Mouse (Mus musculus): ENCODE data around the gene Cers6. TPM values are rescaled to one million over a fixed set of nuclear protein-coding genes. Genes with fewer than 3 reads are reported as not detected.

The Cers6 gene
- polyA plus RNA-seq (2014; fragmentation: Nextera tagmentation; extraction: Ambion mirVana): 84.3 and 88.4 TPM in 2 replicates

- DNase-seq: peak; percentile 98
These were observed at the start of gene Cers6 for GRCm38 (mm10) chr2:68860904-68861685. Cers6 (plus strand) TSS chr2:68861441.

GRCm38 (mm10) chr2:68814409-68814808, 46.8 kb upstream of the Cers6 start:
- Histone ChIP-seq H3K36me3 (ENCODE audit: control insufficient read depth, insufficient read depth, low read length) (no peaks in the 10 kb centered on the region), H3K4me1 (ENCODE audit: control insufficient read depth, insufficient read depth, low read length) (no peaks in the 10 kb centered on the region), H3K4me3 (replicated peaks; ENCODE audit: low read depth, low read length) (no peak overlapping the region), H3K27ac (replicated peaks; ENCODE audit: low read depth, low read length) (no peak overlapping the region), H3K9me3 (ENCODE audit: control insufficient read depth, low read length) (no peaks in the 10 kb centered on the region), H3K4me2 (ENCODE audit: low read length) (no peak overlapping the region), H3K9ac (replicated peaks; ENCODE audit: low read length) (no peak overlapping the region), H3K27me3 (ENCODE audit: control insufficient read depth, insufficient read depth, low read length) (no peaks in the 10 kb centered on the region)
- WGBS: 77% methylated on average over 2 of the region's 2 CpGs
- no peak for ATAC-seq (ENCODE audit: low FRiP score, low TSS enrichment)
- DNase-seq: no peak

More at GRCm38 (mm10) chr2:68860904-68861685, at the start of gene Cers6:
- Histone ChIP-seq H3K4me2 (ENCODE audit: low read length) (peak within 1 kb of the TSS; percentile 79), H3K36me3 (ENCODE audit: control insufficient read depth, insufficient read depth, low read length) (no peaks in the 10 kb centered on the region), H3K9ac (replicated peaks; ENCODE audit: low read length) (peak within 1 kb of the TSS; percentile 96), H3K9me3 (ENCODE audit: control insufficient read depth, low read length) (no peaks in the 10 kb centered on the region), H3K27me3 (ENCODE audit: control insufficient read depth, insufficient read depth, low read length) (0 out of 2 replicates have a peak, but pooled peaks cover 4% of the 10 kb centered on the region), H3K4me3 (replicated peaks; ENCODE audit: low read depth, low read length) (peak within 1 kb of the TSS; percentile 75), H3K27ac (replicated peaks; ENCODE audit: low read depth, low read length) (peak within 1 kb of the TSS; percentile 89), H3K4me1 (ENCODE audit: control insufficient read depth, insufficient read depth, low read length) (peaks cover 11% of the 10 kb centered on the region)
- WGBS: under 1% methylated on average over 53 of the region's 53 CpGs
- peak; percentile 98 for ATAC-seq (ENCODE audit: low FRiP score, low TSS enrichment)

- no peak overlapping the region for H3K4me3 ChIP-seq (replicated peaks; ENCODE audit: low read depth, low read length)
- DNase-seq (no peak), ATAC-seq (ENCODE audit: low FRiP score, low TSS enrichment) (no peak)
- H3K27ac ChIP-seq (replicated peaks; ENCODE audit: low read depth, low read length): no peak overlapping the region
- no peak overlapping the region for H3K9ac ChIP-seq (replicated peaks; ENCODE audit: low read length)
- WGBS: 66% methylated on average over 4 of the region's 4 CpGs
- H3K4me1 ChIP-seq (ENCODE audit: control insufficient read depth, insufficient read depth, low read length): no peaks in the 10 kb centered on the region
- no peaks in the 10 kb centered on the region for H3K27me3 ChIP-seq (ENCODE audit: control insufficient read depth, insufficient read depth, low read length)
- H3K36me3 ChIP-seq (ENCODE audit: control insufficient read depth, insufficient read depth, low read length): no peaks in the 10 kb centered on the region
- no peak overlapping the region for H3K4me2 ChIP-seq (ENCODE audit: low read length)
- H3K9me3 ChIP-seq (ENCODE audit: control insufficient read depth, low read length): no peaks in the 10 kb centered on the region
These were observed 42.2 kb upstream of the Cers6 start for GRCm38 (mm10) chr2:68819040-68819439.

GRCm38 (mm10) chr2:68822152-68822887, 38.9 kb upstream of the Cers6 start:
- Histone ChIP-seq H3K27me3 (ENCODE audit: control insufficient read depth, insufficient read depth, low read length) (no peaks in the 10 kb centered on the region), H3K4me3 (replicated peaks; ENCODE audit: low read depth, low read length) (no peak overlapping the region), H3K4me2 (ENCODE audit: low read length) (no peak overlapping the region), H3K27ac (replicated peaks; ENCODE audit: low read depth, low read length) (no peak overlapping the region), H3K36me3 (ENCODE audit: control insufficient read depth, insufficient read depth, low read length) (no peaks in the 10 kb centered on the region), H3K4me1 (ENCODE audit: control insufficient read depth, insufficient read depth, low read length) (no peaks in the 10 kb centered on the region), H3K9ac (replicated peaks; ENCODE audit: low read length) (no peak overlapping the region), H3K9me3 (ENCODE audit: control insufficient read depth, low read length) (no peaks in the 10 kb centered on the region)
- DNase-seq (peak; percentile 24), ATAC-seq (ENCODE audit: low FRiP score, low TSS enrichment) (no peak)
- 79% methylated on average over 4 of the region's 4 CpGs for WGBS

- H3K27me3 ChIP-seq (ENCODE audit: control insufficient read depth, insufficient read depth, low read length): no peaks in the 10 kb centered on the region
- H3K4me1 ChIP-seq (ENCODE audit: control insufficient read depth, insufficient read depth, low read length): no peaks in the 10 kb centered on the region
- H3K36me3 ChIP-seq (ENCODE audit: control insufficient read depth, insufficient read depth, low read length): no peaks in the 10 kb centered on the region
- no peak overlapping the region for H3K4me2 ChIP-seq (ENCODE audit: low read length)
- 65% methylated on average over 7 of the region's 7 CpGs for WGBS
- H3K4me3 ChIP-seq (replicated peaks; ENCODE audit: low read depth, low read length): no peak overlapping the region
- ATAC-seq (ENCODE audit: low FRiP score, low TSS enrichment): no peak
- no peak for DNase-seq
- no peak overlapping the region for H3K9ac ChIP-seq (replicated peaks; ENCODE audit: low read length)
- no peaks in the 10 kb centered on the region for H3K9me3 ChIP-seq (ENCODE audit: control insufficient read depth, low read length)
- H3K27ac ChIP-seq (replicated peaks; ENCODE audit: low read depth, low read length): no peak overlapping the region
These were observed 35.8 kb upstream of the Cers6 start for GRCm38 (mm10) chr2:68825326-68826020.

GRCm38 (mm10) chr2:68843330-68843729, 17.9 kb upstream of the Cers6 start:
- H3K36me3 ChIP-seq (ENCODE audit: control insufficient read depth, insufficient read depth, low read length): no peaks in the 10 kb centered on the region
- no peak overlapping the region for H3K4me3 ChIP-seq (replicated peaks; ENCODE audit: low read depth, low read length)
- no peak overlapping the region for H3K9ac ChIP-seq (replicated peaks; ENCODE audit: low read length)
- H3K4me1 ChIP-seq (ENCODE audit: control insufficient read depth, insufficient read depth, low read length): no peaks in the 10 kb centered on the region
- no peak for ATAC-seq (ENCODE audit: low FRiP score, low TSS enrichment)
- H3K27me3 ChIP-seq (ENCODE audit: control insufficient read depth, insufficient read depth, low read length): no peaks in the 10 kb centered on the region
- no peak for DNase-seq
- 91% methylated on average over 5 of the region's 5 CpGs for WGBS
- no peak overlapping the region for H3K4me2 ChIP-seq (ENCODE audit: low read length)
- no peaks in the 10 kb centered on the region for H3K9me3 ChIP-seq (ENCODE audit: control insufficient read depth, low read length)
- no peak overlapping the region for H3K27ac ChIP-seq (replicated peaks; ENCODE audit: low read depth, low read length)

GRCm38 (mm10) chr2:68844530-68844929, 16.7 kb upstream of the Cers6 start:
- DNase-seq (no peak), ATAC-seq (ENCODE audit: low FRiP score, low TSS enrichment) (no peak)
- Histone ChIP-seq H3K9me3 (ENCODE audit: control insufficient read depth, low read length) (no peaks in the 10 kb centered on the region), H3K27me3 (ENCODE audit: control insufficient read depth, insufficient read depth, low read length) (no peaks in the 10 kb centered on the region), H3K4me2 (ENCODE audit: low read length) (no peak overlapping the region), H3K27ac (replicated peaks; ENCODE audit: low read depth, low read length) (no peak overlapping the region), H3K4me3 (replicated peaks; ENCODE audit: low read depth, low read length) (no peak overlapping the region), H3K9ac (replicated peaks; ENCODE audit: low read length) (no peak overlapping the region), H3K36me3 (ENCODE audit: control insufficient read depth, insufficient read depth, low read length) (no peaks in the 10 kb centered on the region), H3K4me1 (ENCODE audit: control insufficient read depth, insufficient read depth, low read length) (no peaks in the 10 kb centered on the region)
- 89% methylated on average over 2 of the region's 2 CpGs for WGBS

GRCm38 (mm10) chr2:68845002-68845740, 16.1 kb upstream of the Cers6 start:
- Histone ChIP-seq H3K4me3 (replicated peaks; ENCODE audit: low read depth, low read length) (no peak overlapping the region), H3K4me1 (ENCODE audit: control insufficient read depth, insufficient read depth, low read length) (no peaks in the 10 kb centered on the region), H3K27ac (replicated peaks; ENCODE audit: low read depth, low read length) (no peak overlapping the region), H3K9me3 (ENCODE audit: control insufficient read depth, low read length) (no peaks in the 10 kb centered on the region), H3K4me2 (ENCODE audit: low read length) (no peak overlapping the region), H3K36me3 (ENCODE audit: control insufficient read depth, insufficient read depth, low read length) (no peaks in the 10 kb centered on the region), H3K27me3 (ENCODE audit: control insufficient read depth, insufficient read depth, low read length) (no peaks in the 10 kb centered on the region), H3K9ac (replicated peaks; ENCODE audit: low read length) (no peak overlapping the region)
- DNase-seq (no peak), ATAC-seq (ENCODE audit: low FRiP score, low TSS enrichment) (no peak)
- 90% methylated on average over 13 of the region's 13 CpGs for WGBS
